Mouse (Mus musculus) hematopoietic multipotent progenitor cell, adult 10-12 weeks (in vitro differentiated cells): ENCODE results near the gene 4931423N10Rik. TPM values are rescaled to one million over a fixed set of nuclear protein-coding genes. Genes with fewer than 3 reads are reported as not detected.

Source experiments
- polyA plus RNA-seq: library from polyadenylated mRNA; stranded (reverse); fragments of >175 nt; gene quantifications from 2 replicates; pipeline ENCODE4 v1.2.3, GENCODE M21; 2012; ENCODE audit warnings: low replicate concordance

The 4931423N10Rik gene
- polyA plus RNA-seq, result not detected in 2 replicates

GRCm38 (mm10) chr2:23207070-23207526 lies at the start of gene 4931423N10Rik:
Gene 4931423N10Rik, plus strand, starts transcription at chr2:23207476.

Other genes starting within 250 kb of the 4931423N10Rik start
- gene Abi1, start 167.2 kb upstream of the 4931423N10Rik start, polyA plus RNA-seq, result 49.1 and 126 TPM in 2 replicates
- 8.8 and 14.1 TPM in 2 replicates for gene Acbd5, start 139.3 kb upstream of the 4931423N10Rik start, polyA plus RNA-seq
- gene Mastl, start 51.5 kb upstream of the 4931423N10Rik start, polyA plus RNA-seq, result 0.05 and 0.38 TPM in 2 replicates
- 1.9 and 11.2 TPM in 2 replicates for gene Yme1l1, start 51.1 kb upstream of the 4931423N10Rik start, polyA plus RNA-seq
- gene Nxph2, start 113.8 kb downstream of the 4931423N10Rik start, polyA plus RNA-seq, result 0.07 TPM in 1 of 2 replicates, not detected in the other